Mouse (Mus musculus) midbrain, embryonic 13.5 days (tissue): ENCODE results near the gene Tnni3k. TPM values are rescaled to one million over a fixed set of nuclear protein-coding genes. Genes with fewer than 3 reads are reported as not detected.

Source experiments
- ATAC-seq: fragments of 200-750 bp; cut with Nextera tagmentation; 2 replicates; pipeline ENCODE4 v1.8.0; 2017; ENCODE audit warnings: mild to moderate bottlenecking, moderate TSS enrichment, moderate library complexity
- H3K27ac ChIP-seq: fragments of 300-500 bp; sonication (generic); 2 replicates; pipeline ENCODE4 v1.5.1; 2015; ENCODE audit warnings: inconsistent platforms, mild to moderate bottlenecking, moderate library complexity
- H3K27me3 ChIP-seq: fragments of 300-500 bp; sonication (generic); 2 replicates; pipeline ENCODE4 v1.6.1; 2015; ENCODE audit warnings: mild to moderate bottlenecking, inconsistent platforms
- H3K36me3 ChIP-seq: fragments of 300-500 bp; sonication (generic); 2 replicates; pipeline ENCODE4 v1.6.1; 2015; ENCODE audit warnings: mild to moderate bottlenecking, inconsistent platforms
- H3K4me1 ChIP-seq: fragments of 300-500 bp; sonication (generic); replicated peaks from 2 replicates; pipeline ENCODE4 v1.6.1; 2015; ENCODE audit warnings: inconsistent platforms
- H3K4me2 ChIP-seq: fragments of 300-500 bp; sonication (generic); replicated peaks from 2 replicates; pipeline ENCODE4 v1.6.1; 2015; ENCODE audit warnings: moderate library complexity, mild to moderate bottlenecking, inconsistent platforms
- H3K4me3 ChIP-seq: fragments of 300-500 bp; sonication (generic); replicated peaks from 2 replicates; pipeline ENCODE4 v1.5.1; 2015; ENCODE audit warnings: mild to moderate bottlenecking, inconsistent platforms
- H3K9ac ChIP-seq: fragments of 300-500 bp; sonication (generic); replicated peaks from 2 replicates; pipeline ENCODE4 v1.6.1; 2015; ENCODE audit warnings: mild to moderate bottlenecking, inconsistent platforms
- H3K9me3 ChIP-seq: fragments of 300-500 bp; sonication (generic); 2 replicates; pipeline ENCODE4 v1.6.1; 2016; ENCODE audit warnings: mild to moderate bottlenecking, inconsistent platforms
- WGBS: fragments of 180-500 bp; shearing (Covaris S2); methylation state at CpG from one replicate; pipeline ENCODE4 v1.1.7; 2015; 5-methylcytosine and 5-hydroxymethylcytosine counted together
- polyA plus RNA-seq: library from polyadenylated mRNA; unstranded; fragments of >200 nt; fragmentation: Nextera tagmentation; extraction: Ambion mirVana; gene quantifications from 2 replicates; pipeline ENCODE4 v1.2.1, GENCODE M21; 2015

Gene Tnni3k
- polyA plus RNA-seq, 1 experiment from 2014 or later = 0.08 TPM

DNA sequence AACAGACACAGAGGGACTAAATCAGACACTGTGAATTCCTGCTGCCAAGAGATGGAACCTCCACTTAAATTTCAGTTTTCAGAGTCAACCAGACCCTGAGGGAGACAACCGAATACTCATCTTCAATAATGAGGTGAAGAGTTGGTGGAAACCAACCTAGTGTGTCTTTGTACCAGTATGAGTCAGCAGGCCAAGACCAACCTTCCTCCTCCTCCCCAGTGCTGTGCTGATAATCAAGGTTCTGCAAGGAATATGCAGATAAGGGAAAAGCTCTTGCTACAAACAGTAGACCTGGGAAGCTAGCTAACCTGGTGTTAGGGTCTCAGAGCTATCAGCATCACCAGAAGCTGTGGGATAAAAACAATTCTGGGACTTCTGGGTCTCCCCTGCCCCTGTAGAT, 176.1 kb downstream of the Tnni3k start:
- H3K4me3 ChIP-seq = no peak overlapping the region
- peaks cover 4% of the 10 kb centered on the region; the same call in 1 of the 2 replicates for H3K4me1 ChIP-seq
- no peaks in the 10 kb centered on the region for H3K36me3 ChIP-seq
- no peak overlapping the region for H3K9ac ChIP-seq
- no peaks in the 10 kb centered on the region for H3K9me3 ChIP-seq
- no peak for ATAC-seq
- no peak overlapping the region for H3K4me2 ChIP-seq
- no peaks in the 10 kb centered on the region for H3K27me3 ChIP-seq
- no peak overlapping the region for H3K27ac ChIP-seq
- WGBS = 93% methylated on average over 1 of the region's 1 CpGs

DNA sequence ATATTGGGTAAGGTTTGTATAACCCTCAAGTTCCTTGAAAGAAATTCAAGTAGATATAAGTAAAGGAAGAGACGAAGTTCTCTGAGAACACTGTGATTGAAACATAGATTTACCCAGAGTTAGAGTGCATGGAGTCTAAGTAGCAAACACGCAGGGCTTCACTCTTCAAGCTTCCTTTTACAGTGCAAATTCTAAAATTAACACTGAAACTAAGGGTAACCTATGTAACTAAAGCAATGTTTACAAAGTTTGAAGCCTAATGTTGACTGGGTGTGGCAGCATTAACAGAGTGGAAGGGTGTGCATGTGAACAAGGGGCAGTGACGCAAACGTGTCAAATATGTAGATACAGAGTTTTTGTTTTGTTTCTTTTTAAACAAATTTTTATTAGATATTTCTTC, 186.4 kb downstream of the Tnni3k start:
- no peaks in the 10 kb centered on the region for H3K36me3 ChIP-seq
- no peak overlapping the region for H3K27ac ChIP-seq
- H3K27me3 ChIP-seq = no peaks in the 10 kb centered on the region
- no peak for ATAC-seq
- no peak overlapping the region for H3K9ac ChIP-seq
- H3K4me1 ChIP-seq = no peaks in the 10 kb centered on the region
- H3K9me3 ChIP-seq = no peaks in the 10 kb centered on the region
- no peak overlapping the region for H3K4me3 ChIP-seq
- 94% methylated on average over 4 of the region's 4 CpGs for WGBS
- no peak overlapping the region for H3K4me2 ChIP-seq

DNA sequence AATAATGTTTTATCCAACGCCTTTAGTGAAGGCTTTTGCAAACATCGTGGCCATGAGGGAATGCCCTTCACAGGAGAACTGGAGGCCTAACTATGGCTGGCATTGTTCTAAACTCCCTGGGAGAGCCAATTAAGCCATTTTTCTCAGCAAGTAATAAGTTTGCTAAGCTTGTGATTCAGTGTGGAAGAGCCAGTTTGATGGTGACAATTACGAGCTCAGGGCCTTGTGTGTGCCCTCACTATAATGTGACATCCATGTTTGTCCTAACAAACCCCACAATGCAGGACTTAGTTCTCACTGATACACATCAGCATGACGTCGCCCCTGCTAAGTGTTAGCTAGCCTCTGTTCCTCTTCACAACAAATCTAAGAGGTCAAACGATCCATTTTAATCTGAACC, 193.3 kb downstream of the Tnni3k start:
- no peaks in the 10 kb centered on the region for H3K4me1 ChIP-seq
- H3K9ac ChIP-seq = no peak overlapping the region
- H3K4me3 ChIP-seq = no peak overlapping the region
- no peak overlapping the region for H3K4me2 ChIP-seq
- no peaks in the 10 kb centered on the region for H3K36me3 ChIP-seq
- ATAC-seq = no peak
- no peaks in the 10 kb centered on the region for H3K27me3 ChIP-seq
- H3K27ac ChIP-seq = no peak overlapping the region
- H3K9me3 ChIP-seq = no peaks in the 10 kb centered on the region
- 72% methylated on average over 6 of the region's 6 CpGs for WGBS

DNA sequence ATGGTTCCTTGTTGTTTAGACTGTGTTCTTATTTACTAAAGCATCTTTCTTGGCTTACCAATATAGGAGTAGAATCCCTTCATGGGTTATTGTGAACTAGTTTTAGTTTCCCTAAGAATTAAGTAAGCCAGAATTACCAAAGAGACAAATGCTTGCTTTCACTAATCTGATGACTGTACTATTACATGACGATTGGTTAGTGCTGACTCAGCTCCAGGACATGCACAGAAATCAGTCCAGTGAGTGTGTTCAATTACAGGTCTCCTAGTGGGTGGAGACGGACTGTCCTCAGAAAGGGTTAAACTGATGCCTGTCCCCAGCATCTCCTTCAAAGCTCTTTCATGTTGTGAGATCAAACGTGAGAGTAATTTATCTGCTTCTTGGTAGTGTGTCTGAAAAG, 195.5 kb downstream of the Tnni3k start:
- no peak overlapping the region for H3K4me3 ChIP-seq
- no peak for ATAC-seq
- no peaks in the 10 kb centered on the region for H3K27me3 ChIP-seq
- H3K9ac ChIP-seq = no peak overlapping the region
- no peaks in the 10 kb centered on the region for H3K36me3 ChIP-seq
- no peak overlapping the region for H3K4me2 ChIP-seq
- WGBS = 61% methylated on average over 3 of the region's 3 CpGs
- H3K9me3 ChIP-seq = no peaks in the 10 kb centered on the region
- no peaks in the 10 kb centered on the region for H3K4me1 ChIP-seq
- no peak overlapping the region for H3K27ac ChIP-seq

DNA sequence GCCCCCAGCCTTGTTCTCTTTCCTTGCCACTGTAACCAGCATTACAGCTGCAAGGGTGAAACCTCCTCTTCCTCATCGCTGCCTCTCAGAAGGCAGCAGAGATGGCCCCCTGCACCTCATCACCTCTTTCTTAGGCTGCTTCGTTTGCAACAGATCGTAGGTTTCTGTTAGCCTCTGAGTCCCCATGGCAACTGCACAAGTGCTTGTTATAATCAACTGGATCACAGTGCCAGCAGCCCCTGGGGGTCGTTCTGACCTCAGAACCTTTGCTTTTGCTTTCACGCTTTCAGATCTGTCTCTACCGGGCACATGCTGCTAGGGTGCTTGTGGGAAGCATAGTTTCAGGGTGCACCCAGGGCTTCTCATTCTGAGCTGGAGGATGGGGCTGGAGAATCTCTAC, 201.9 kb downstream of the Tnni3k start:
- peak overlapping the region; percentile 25; the same call in 1 of the 2 replicates for H3K27ac ChIP-seq
- H3K36me3 ChIP-seq = no peaks in the 10 kb centered on the region
- no peaks in the 10 kb centered on the region for H3K9me3 ChIP-seq
- peak overlapping the region; percentile 2; the same call in 1 of the 2 replicates for H3K4me2 ChIP-seq
- peaks cover 17% of the 10 kb centered on the region for H3K4me1 ChIP-seq
- ATAC-seq = peak; percentile 71
- H3K4me3 ChIP-seq = no peak overlapping the region
- H3K9ac ChIP-seq = 0 out of 2 replicates have a peak overlapping the region, but pooled peaks have one; percentile 20
- 21% methylated on average over 6 of the region's 6 CpGs for WGBS
- H3K27me3 ChIP-seq = no peaks in the 10 kb centered on the region

DNA sequence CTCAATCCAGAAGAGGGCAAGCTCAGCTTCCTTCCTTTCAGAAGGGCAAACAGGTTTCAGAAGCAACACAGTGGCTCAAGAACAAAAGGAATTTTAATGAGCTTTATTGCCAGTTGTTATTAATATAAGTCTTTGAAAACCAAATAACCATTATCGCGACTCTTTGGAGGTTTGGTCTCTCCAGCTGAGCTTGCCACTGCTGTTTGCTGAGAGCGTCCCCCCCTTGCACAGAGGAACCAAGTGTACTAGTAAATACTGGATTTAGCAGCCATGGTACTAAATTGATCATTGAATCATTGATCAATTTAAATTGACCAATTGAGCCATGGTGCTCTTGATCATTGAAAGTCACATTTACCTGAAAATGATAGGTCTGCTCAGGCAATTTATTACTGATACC, 202.9 kb downstream of the Tnni3k start:
- ATAC-seq = no peak
- H3K36me3 ChIP-seq = no peaks in the 10 kb centered on the region

DNA sequence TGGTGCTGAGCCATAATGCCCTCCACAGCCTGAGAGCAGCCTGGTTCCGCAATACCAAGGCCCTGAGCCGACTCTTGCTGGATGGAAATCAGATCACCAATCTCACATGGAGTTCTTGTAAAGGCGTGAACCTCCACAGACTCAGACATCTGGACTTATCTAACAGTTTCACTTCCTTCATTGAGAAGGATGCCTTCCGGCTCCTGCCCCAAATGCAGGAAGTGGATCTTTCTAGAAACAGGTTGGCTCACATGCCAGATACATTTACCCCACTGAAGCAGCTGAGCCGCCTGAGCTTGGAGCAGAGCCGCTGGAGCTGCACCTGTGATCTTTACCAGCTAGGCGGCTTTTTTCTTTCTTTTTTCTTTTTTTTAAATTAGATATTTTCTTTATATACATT, 213.0 kb downstream of the Tnni3k start:
- Histone ChIP-seq H3K9ac (no peak overlapping the region), H3K4me1 (peaks cover 11% of the 10 kb centered on the region; the same call in 1 of the 2 replicates), H3K9me3 (no peaks in the 10 kb centered on the region), H3K4me2 (no peak overlapping the region), H3K4me3 (no peak overlapping the region), H3K36me3 (no peaks in the 10 kb centered on the region), H3K27ac (no peak overlapping the region), H3K27me3 (no peaks in the 10 kb centered on the region)
- ATAC-seq = no peak
- WGBS = 93% methylated on average over 7 of the region's 7 CpGs

More for the DNA sequence above, 202.9 kb downstream of the Tnni3k start:
- H3K27ac ChIP-seq = no peak overlapping the region
- H3K9me3 ChIP-seq = no peaks in the 10 kb centered on the region
- H3K4me2 ChIP-seq = no peak overlapping the region
- no peaks in the 10 kb centered on the region for H3K27me3 ChIP-seq
- H3K9ac ChIP-seq = no peak overlapping the region
- 66% methylated on average over 3 of the region's 3 CpGs for WGBS
- no peak overlapping the region for H3K4me3 ChIP-seq
- H3K4me1 ChIP-seq = peaks cover 17% of the 10 kb centered on the region

DNA sequence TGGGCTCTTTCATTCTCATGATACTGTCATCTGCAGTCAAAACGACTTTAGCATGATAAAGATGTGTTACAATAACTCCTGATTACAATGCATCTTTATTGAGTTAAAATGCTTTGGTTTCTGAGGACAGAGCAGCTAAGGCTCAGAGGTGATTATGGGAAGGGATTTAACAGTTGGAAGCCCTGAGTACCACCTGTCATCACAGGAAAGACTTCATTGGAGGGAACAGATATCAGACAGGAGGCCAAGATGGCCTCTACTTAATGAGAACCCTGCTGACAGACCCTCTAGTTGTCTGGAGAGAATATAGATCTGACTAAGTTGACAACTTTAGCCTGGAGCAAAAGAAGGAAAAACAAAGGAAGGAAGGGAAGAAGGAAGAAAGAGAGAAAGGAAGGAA, 214.1 kb downstream of the Tnni3k start:
- no peak overlapping the region for H3K9ac ChIP-seq
- no peak overlapping the region for H3K27ac ChIP-seq
- H3K27me3 ChIP-seq = no peaks in the 10 kb centered on the region
- no peaks in the 10 kb centered on the region for H3K36me3 ChIP-seq
- no peak overlapping the region for H3K4me3 ChIP-seq
- peak; percentile 61; the same call in 1 of the 2 replicates for ATAC-seq
- H3K4me2 ChIP-seq = no peak overlapping the region
- WGBS = 19% methylated on average over 1 of the region's 1 CpGs
- H3K9me3 ChIP-seq = no peaks in the 10 kb centered on the region
- peaks cover 11% of the 10 kb centered on the region; the same call in 1 of the 2 replicates for H3K4me1 ChIP-seq

DNA sequence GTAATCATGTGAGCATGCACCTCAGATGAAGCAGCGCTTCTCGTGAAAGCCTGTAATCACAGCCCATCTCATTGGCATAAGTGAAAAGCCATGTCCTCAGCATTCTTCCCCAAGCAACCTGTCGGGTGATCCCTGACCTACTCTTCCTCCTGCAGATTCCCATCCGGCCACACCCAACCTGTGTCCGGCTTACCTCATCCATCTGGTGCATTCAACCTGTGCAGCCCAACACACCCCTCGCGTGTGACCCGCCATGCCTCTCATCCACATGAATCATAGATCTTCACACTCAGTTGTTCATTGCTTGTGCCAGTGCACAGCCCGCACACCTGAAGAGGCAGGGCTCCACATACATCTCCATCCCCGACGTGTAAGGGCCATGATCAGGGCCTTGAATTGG, 217.3 kb downstream of the Tnni3k start:
- Histone ChIP-seq H3K36me3 (no peaks in the 10 kb centered on the region), H3K4me3 (no peak overlapping the region), H3K27me3 (no peaks in the 10 kb centered on the region), H3K9ac (no peak overlapping the region), H3K9me3 (no peaks in the 10 kb centered on the region), H3K4me1 (peaks cover 8% of the 10 kb centered on the region; the same call in 1 of the 2 replicates), H3K4me2 (no peak overlapping the region), H3K27ac (no peak overlapping the region)
- WGBS = 97% methylated on average over 11 of the region's 11 CpGs
- no peak for ATAC-seq

DNA sequence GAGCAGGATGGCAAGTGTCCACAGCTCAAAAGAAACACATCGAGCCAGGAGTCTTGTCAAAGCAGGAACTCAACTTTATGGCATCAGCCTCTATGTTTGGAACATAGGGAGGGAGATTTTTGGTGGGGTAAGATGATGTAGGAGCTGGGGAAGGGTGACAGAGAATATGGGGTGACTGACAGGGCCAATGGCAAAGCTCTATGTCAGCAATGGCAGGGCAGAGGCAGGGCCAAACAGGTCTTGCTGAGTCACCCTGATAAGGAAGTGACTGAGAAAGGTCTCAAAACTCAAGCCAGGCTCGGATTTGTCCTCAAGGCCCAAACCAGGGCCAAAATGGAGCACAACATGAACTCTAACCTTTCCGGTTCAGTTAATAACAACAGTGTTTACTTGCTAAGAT, 219.1 kb downstream of the Tnni3k start:
- no peaks in the 10 kb centered on the region for H3K36me3 ChIP-seq
- H3K9ac ChIP-seq = no peak overlapping the region
- no peak overlapping the region for H3K4me3 ChIP-seq
- no peaks in the 10 kb centered on the region for H3K27me3 ChIP-seq
- no peaks in the 10 kb centered on the region for H3K9me3 ChIP-seq
- 76% methylated on average over 3 of the region's 3 CpGs for WGBS
- no peak overlapping the region for H3K4me2 ChIP-seq
- no peak for ATAC-seq
- H3K27ac ChIP-seq = no peak overlapping the region
- peaks cover 8% of the 10 kb centered on the region; the same call in 1 of the 2 replicates for H3K4me1 ChIP-seq

DNA sequence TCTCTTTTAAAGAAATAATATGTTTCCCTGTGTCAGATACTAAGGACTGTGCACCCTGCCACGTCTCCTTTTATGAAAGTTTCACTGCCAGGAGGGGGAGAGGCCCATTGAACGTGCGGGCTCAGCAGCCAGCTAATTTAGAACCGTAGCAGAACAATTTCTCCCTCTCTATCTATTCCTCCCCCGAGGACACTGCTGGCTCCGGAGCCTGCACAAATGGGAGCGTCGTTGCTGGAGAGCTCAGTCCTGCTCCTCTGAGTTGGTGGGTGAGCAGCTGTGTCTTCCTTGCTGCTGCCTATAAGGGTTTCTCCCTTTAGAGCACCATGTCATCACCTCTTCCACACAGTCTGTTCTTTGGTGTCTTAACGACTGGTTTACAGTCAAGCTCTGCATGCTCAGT, 220.8 kb downstream of the Tnni3k start:
- Histone ChIP-seq H3K4me3 (no peak overlapping the region), H3K4me2 (no peak overlapping the region), H3K9me3 (no peaks in the 10 kb centered on the region), H3K27me3 (no peaks in the 10 kb centered on the region), H3K27ac (no peak overlapping the region), H3K36me3 (no peaks in the 10 kb centered on the region), H3K4me1 (no peaks in the 10 kb centered on the region), H3K9ac (no peak overlapping the region)
- WGBS = 65% methylated on average over 9 of the region's 9 CpGs
- ATAC-seq = no peak

DNA sequence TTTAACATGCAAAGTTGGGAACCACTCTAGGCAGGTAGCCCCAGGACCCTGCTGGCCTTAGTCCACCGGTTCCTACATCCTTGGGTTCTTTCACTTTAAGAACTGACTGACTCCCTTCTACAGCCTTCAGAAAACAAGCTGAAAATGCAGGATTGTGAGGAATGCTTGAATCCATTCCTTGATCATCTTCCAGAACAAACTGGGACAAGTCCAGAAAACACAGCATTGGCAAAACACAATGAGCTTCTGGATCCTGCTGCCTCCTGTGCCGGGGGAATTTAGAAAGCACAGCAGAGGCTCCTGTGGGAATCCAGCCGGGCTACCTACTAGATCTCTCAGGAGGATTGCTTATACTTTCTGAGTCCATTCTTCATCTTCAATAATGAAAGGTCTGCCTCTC, 229.5 kb downstream of the Tnni3k start:
- Histone ChIP-seq H3K27me3 (no peaks in the 10 kb centered on the region), H3K36me3 (no peaks in the 10 kb centered on the region), H3K4me2 (no peak overlapping the region), H3K27ac (no peak overlapping the region), H3K4me1 (no peaks in the 10 kb centered on the region), H3K9me3 (no peaks in the 10 kb centered on the region), H3K4me3 (no peak overlapping the region), H3K9ac (no peak overlapping the region)
- 81% methylated on average over 3 of the region's 3 CpGs for WGBS
- ATAC-seq = no peak

DNA sequence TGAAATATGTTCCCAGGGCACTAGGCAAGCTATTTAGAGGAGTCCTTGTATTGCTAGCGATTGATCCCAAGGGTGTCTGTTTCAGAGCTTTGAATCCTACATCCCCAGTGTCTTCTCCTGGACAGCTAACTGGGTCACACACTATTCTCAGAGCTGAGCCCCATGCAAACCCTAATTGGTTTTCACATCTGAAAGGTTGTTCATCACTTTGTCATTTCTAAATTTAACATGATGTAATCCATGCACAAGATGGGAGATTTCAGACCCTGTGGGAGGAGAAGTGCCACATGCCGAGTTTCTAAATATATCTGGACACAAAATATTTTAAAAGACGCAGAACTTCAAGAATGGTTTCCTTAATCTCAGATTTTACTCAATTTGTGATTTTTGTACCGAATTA, 230.5 kb downstream of the Tnni3k start:
- 89% methylated on average over 4 of the region's 4 CpGs for WGBS
- Histone ChIP-seq H3K9ac (no peak overlapping the region), H3K4me2 (no peak overlapping the region), H3K9me3 (no peaks in the 10 kb centered on the region), H3K27ac (no peak overlapping the region), H3K27me3 (no peaks in the 10 kb centered on the region), H3K4me1 (no peaks in the 10 kb centered on the region), H3K4me3 (no peak overlapping the region), H3K36me3 (no peaks in the 10 kb centered on the region)
- ATAC-seq = no peak
